Mouse (Mus musculus) neural tube, embryonic 10.5 days (tissue): ENCODE measurements at regions not wholly inside any gene's neighbourhood (a gene's known extent, or its start where the extent isn't known, plus 50 kb on each side); places are given as distances from the start of the nearest gene placed in this dataset.

Experiments used
- DNase-seq: peaks from one replicate; pipeline ENCODE4 v3.0.0-alpha.2; 2017; ENCODE audit warnings: low spot score; ENCODE audit errors: extremely low spot score

DNA sequence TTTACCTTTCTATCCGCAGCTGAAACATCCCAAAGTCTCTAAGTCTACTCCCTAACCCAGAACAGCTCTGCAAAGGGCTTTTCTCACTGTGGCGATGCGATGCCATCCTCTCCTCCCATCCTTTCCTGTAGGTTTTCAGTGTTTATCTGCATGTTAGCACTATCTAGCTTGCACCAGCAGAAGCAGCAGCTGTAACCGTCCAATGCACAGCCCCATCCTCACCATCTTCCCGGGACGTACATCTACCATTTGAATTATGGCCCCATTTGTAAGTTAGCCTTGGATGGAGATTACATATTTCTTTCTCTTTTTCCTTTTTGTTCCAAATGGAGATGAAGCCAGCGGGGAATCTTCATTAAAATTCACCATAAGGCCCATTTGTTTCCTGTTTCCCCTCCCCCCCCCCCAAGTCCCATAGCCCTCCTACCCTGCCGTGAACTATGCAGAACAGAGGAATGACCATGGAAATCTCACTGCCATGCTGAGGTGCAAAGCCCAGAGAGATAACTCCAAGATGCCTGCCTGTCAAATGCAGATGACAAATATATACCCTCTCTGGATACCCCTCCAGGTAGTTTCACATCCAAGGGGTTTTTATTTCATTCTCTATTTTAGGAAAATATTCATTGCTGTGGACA, 525.5 kb upstream of the Id4 start:
- DNase-seq: no peak

DNA sequence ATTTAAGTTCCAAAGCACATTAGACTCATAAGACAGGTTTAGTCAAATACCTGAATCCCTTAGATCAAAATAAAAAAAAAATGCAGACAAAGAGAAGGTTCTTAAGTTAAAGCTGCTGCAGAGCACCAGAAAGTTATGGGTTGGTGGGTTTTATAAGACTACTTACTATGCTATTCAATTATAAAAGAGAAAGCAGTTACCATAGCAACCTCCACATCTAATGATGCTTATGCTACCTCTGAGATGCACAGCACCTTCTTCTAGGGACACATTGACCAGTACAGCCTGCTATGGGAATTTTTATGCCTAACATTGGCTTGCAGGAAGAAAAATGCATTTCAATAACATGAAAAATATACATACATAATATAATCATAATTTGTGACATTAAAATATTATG, 512.1 kb upstream of the Id4 start:
- no peak for DNase-seq

DNA sequence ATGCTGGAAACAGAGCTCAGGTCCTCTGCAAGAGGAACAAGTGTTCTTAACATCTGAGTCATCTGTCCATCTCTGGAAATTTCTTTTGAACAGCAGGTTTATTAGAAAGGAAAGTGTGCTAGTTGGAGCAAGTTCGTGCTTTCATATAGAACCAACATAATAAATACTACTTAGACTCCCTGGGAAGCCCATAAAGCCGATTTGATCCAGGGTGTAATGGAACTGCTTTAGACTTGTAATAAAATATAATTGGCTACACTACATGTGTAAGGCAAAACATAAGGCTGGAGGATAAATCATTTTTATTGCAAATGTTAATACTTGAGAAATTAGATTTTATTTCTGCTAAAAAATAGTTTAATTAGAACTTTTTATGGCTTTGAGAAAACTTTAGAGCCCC, 510.0 kb upstream of the Id4 start:
- DNase-seq: no peak

DNA sequence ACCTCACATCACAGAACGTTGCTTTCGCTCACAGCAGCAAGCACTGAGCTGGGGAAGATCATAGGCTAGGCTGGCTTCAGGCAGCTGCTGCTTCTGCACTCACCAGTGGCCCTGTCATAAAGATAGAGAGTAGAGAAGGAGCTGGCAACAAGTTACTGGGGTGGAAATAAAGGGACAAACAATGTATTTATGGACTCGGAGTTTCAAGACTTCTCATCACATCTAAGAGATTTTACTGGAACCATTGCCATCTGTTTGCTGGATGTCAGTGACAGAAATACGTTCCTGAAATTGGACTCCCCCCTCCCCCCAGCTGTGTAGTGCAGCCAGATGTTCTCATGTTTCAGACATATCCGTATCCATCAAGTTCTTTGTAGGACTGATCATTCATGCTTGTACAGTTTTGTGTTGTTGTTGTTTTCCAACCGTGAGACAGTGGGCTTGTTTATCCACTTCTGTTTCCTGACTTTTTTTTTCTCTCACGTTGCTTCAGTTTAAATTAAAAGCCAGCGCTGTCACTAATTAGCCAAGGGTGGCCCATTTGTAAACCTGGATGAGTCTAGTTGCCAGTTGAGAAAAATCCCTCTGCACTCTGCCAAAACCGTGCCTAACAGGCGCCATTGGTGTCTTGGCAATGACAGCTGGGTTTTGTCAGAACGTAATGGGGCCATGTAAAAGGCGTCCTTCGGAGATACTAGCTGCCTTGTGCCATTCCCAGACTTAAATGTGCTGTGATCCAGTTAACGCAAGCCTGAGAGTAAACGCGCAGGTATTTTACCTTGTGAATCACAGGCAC, 496.0 kb upstream of the Id4 start:
- DNase-seq: peak; percentile 19

DNA sequence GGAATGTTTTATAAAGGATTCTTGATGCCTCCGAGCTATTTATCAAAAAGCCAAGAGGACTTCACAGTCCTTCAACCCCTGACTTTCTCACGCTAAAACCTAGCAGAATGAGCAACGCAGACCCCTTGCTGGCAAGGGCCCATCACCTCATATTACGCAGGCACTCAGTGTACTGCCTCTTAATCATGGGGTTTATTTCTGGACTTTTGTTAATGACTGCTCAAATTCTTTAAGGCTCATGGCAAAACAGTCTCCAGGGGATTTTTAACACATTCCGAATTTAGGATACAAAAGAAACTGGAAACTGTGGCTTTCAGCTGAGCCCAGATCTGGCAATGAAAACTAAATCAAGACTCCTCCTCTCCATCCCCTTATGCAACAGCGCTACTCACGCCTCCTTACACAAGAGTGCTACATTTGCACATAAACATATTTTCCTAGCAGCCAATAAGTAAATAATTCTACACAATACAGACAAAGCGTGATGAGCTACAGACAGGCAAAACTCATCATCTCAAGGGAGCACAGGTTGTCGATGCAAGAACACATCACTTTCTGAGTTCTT, 492.0 kb upstream of the Id4 start:
- DNase-seq: no peak

DNA sequence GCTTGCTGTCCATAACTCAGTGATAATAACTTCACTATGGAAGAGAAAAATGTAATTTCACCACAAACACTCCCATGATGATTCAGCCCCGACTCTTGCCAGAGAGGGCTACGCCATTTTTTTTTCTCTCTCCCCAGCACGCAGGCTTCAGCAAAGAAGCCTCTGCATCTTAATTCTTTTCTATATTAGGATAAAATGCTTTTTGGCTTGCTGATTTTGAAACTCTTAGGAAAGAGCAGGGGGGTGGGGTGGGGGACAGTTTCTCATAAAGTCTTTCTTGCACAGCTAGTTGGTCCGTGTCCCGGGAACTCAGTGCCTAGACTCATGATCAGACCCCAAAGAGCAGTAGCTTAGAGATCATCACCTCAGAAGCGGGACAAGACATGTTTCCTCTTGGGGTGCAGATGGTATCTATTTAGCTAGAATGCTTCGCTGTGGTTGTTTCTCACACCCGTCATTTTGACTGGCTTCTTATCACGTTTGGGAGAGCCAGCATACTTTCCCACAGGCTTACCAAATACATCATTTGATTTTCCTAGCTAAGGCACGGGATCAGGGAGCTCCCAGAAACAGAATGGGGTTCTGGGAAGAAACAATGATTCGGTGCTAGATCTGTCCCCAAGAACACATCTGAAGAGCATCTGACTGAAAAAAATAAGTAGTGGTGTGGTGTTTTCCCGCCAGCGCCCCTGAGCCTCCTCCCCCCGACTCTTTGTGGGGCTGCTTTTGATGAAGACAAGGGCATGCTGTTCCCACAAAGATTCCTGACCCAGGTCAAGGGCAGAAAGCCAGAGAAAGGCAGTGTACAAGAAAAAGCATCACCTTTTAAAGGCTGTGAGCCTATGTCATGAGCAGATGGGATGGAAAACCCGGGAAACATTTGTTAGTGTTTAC, 483.6 kb upstream of the Id4 start:
- DNase-seq: peak; percentile 16

DNA sequence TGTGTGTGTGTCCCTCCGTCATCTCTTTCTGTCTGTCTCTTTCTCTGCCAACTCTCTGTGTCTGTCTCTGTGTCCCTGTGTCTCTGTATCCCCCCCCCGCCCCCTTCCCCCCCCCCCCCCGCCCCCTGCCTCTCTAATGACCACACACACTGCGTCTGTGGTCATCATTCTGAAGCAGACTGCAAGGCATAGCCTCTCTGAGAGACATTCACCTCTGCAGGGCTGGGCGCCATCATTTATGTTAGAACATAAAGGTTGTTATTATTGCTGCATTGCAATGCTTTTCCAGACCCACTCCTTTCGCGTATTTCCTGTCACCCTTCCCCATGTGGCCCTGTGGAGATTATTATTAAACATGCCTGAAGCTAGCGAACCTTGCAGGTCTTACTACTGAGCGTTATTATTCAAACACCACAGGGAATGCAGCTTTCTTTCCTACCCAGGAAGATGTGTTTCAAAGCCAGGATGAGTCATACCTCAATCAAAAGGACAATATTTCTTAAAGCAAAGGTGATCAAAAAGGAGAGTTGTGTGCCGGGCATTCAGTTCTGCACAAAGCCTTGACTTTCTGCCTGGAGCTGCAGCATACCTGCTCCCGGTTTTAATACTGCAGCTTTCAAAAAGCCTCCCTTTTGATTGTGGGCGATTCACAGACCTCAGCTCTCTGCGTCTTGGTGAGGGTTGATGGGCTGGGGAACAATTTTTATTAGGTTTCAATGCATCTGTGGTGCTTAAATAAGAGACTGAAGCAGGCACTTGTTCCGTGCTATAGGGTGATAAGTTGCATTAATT, 482.6 kb upstream of the Id4 start:
- DNase-seq: no peak

DNA sequence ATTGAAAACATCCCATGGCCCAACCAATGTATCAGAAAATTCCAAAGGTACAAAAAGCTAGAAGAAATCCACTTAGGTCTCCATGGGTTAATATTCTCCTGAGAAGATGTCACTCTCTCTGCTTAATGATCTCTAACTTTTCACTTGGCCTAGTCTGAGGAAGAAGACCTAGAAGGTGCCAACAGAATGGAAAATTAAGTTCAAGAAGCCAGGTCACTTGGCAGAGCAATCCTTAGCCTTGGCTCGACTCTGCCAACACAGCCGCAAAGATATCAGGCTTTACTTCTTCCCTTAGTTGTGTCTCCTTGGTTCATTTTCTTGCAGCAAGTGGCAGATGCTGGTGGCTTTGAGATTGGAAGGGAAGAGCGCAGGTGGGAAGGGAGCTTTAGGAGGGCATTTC, 476.6 kb upstream of the Id4 start:
- DNase-seq: no peak

DNA sequence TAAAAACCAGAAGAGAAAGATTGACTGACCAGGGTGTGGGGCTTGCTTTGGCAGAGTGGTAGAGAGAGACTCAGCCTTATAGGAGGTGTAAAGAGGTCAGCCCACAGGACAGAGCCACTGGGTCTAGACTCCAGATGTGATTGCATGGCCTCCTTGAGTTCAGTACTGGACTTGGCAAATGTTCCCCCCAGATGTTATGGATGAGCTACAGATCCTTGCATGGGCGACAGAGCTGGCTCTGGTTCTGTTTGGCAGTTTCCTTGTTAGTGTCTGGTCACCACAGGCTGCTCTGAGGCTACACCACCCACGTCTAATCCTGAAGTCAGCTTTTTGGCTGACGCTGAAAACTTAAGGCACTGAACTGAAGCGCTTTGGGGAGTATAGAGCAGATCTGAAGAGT, 463.2 kb upstream of the Id4 start:
- DNase-seq: no peak

DNA sequence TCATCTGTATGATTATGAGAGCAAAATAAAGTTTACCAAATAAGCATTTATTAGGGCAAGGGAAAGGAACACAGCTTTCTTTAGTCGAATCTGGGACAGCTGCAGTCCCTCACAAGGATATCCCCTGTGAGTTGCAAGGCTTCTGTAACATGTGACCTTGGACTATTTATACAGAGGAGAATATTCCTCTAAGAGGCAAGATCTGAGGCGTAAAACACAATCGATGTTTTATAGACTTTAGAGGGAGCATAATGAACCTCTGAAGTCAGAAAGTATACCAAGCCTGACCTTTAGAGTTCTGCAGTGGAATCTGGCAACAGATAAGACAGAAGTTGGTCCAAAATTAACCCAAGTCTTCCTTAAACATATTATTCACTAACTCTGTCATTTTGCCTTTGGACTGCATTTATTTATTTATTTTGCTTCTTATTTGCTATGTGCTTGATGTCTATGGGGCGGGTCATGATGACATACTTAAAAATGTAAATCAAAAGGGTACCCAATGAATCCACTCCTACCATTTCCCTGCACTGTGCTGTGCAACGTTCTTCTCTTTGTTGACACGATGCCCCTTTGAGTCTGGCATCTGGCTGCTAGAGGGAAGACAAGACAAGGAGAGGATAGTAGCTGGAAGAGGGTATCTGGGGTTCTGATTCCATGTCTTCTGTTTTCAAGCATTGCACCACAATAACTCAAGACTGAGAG, 449.2 kb upstream of the Id4 start:
- no peak for DNase-seq

DNA sequence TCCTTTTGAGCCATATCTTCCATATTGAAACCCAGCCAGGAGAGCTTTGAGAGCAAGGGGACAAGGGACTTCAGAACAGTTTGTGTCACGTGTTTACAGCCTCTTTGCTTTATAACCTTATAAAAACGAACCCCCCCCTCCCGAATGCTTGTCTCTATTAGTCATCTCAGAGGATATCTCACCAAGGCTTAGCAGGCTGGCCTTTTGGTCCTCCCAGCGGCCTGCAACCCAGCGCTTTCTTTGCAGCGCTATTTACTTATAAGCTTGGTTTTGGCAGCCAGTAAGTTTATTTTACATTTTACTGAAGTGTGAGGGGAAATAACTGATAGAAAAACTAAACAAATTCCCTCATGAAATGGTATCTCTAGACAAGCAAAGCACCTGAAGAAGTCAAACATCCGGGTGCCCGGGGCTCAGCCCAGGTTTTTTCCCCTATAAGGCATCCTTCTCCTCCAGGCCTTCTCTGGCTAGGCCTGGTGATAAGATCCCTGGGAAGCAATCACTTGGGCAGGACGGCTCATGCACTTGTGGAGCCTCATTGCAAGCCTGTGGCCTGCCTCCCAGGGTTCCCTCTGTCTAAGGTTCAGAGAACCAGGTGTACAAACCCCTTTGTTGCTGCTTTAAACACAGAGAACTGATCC, 442.0 kb upstream of the Id4 start:
- DNase-seq: no peak

DNA sequence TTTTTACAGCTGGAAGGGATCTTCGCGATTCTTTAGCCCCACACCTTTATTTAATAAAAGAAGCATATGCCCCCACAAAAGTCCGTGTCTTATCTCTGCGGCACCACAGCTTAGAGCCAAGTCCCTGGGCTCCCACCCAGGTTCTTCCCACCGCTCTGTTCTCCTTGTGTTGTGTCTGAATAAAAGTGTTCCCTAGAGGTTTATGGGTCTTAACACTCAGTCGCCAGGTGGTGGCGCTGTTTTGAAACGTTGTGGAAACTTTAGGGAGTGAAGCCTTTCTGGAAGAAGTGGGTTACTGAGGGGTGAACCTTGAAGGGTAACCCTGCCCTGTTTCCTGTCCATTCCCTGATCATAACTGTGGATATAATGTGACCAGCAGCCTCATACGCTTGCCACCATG, 424.5 kb upstream of the Id4 start:
- DNase-seq: peak; percentile 47

DNA sequence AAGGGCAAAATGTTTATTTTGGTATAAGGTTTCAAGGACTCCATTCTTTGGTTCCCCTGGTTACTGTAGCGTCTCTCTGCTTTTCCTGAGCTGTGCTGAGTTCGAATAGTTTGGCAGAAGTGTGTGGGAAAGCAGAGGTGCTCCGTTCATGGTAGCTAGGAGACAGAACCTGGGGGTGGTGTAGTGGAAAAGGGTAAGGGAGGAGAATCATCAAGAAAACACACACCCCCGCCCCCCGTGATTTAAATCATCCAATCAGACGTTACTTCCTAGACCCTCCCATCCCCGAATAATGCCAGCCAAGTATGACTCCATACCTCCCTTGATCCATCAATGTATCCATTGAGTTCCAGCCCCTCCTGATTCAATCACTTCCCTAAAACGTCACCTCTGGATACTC, 418.6 kb upstream of the Id4 start:
- DNase-seq: no peak

DNA sequence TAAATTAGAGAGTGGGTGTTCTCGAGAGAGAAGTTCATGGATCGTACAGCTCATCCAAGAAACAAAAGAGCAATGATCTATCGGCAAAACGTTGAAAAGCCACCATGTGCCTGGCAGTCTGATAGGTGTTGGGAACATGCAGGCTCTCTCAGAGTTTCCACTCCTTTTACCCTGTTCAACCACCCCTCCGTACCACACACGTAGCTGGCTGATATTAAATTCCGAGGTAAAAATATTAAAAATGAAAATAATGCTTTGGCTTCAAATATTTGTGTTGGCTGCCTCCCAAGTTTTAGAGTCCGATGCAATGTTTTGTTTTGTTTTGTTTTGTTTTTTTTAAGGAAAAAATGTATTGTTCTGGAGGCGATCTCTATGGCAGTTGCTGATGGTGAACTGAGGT, 418.0 kb upstream of the Id4 start:
- DNase-seq: no peak

DNA sequence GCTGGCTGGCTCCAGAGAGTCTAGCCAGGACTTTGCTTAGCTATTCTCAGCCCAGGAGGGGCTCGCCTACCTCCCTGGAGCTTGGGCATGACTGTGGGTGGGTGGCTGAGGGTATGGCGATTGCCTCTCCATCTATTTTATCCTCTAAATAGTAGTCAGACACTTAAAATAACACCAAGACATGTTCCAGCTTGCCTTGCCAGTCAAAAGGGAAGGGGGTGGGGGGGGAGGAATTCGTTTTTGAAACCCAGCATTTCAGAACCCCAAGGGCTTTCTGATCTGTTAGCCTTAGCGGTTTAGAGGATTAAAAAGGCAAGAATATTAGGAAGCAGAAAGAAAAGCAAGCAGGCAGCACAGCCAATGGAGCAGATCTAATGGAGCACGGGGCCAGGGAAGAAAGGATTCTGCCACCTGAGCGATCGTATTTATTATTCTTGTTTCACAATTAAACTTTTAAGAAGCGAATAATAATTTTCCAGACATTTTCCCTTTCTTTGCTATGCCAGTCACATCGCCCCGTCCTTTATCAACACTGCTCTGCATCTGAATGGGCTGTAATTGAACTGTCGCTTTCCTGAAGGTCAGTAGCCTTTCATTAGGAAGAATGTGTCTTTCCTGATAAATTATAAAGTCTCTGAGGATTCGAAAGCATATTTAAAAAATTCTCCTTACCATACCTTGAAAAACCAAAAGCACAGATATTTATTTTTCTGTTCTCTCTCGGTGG, 417.3 kb upstream of the Id4 start:
- no peak for DNase-seq

DNA sequence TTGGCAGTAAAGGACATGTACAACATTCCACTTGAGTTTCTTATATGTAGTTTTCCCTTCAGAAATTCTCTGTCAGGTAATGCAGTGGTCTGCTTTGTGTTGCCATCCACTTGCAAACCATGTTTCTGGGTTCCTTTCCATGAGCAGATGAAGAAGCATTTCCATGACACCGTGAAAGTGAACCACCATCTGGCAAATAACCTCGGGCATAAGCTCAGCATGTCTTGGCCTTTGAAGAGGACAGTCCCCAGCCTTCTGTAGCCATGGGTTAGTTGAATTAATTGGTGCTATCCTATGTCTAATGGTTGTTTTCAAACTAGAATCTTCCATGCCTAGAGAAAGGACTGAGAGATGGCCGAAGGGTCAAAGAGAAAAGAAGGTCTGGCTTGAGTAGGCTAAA, 414.3 kb upstream of the Id4 start:
- no peak for DNase-seq

DNA sequence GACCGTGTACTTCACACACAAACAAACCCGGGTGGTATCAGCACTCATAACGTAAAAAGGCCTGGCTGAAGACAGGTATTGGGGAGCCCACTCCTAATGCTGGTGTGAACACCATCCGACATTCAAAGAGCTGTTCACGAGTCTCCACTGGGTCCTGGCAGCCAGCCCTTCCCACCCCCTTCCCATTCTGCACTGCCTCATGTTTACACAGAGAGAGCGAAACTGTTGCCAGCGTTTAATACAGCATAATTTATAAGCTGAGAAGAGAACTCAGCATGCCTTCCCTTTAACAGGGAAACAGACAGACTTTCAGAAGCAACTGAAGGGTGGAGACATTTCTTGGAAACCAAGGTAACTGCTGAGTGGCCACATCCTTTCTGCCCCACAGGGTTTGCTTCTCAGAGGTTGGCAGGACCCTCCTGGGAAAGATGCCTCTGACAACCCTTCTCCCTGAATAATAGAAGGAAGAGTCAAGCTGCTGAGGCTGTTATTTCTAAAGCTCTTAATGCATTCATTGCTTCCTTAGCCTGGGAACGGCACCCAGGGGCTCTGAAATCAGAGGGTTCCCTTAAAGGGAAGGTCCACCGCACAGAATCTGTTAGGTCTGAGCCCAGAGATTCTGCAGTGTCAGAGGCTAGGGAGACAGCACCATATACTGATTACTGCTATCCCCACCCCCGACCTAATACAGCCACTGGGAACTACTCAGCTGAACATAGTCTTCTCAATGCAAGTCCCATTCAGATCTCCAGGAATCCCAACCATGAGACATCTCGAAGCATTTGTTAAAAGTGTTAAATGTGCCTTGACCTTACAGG, 412.4 kb upstream of the Id4 start:
- DNase-seq: no peak

DNA sequence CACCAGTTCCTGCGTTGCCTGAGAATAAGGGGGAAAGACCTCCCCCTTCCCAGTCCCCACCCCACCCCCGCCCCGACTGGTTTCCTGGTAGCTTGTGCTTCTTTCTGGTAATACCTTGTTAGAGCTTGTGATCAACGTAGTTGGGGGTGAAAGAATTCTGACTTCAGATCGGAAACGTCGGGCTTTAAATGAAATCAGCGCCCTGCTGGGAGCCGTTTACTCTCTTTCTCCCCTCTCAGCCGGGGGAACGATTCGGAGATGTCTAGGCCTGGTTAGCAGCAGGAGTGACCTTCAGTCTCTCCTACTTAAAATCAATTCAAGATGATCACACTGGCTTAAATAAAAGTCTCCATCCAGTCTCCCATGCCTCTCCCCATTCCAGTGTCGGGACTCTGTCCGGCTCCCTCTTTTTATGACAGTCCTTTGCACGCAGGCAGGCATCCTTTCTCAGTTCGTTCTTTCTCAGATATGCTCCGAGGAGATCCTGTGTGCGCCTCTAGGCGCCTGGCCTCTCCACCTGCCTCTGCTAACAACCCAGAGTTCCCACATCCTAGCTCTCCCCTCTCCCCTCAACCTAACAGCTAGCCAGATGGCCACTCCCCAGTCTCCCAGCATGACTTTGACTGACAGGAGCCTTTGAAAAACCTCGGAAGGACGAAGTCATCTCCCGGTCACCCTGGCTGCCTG, 405.5 kb upstream of the Id4 start:
- peak; percentile 52 for DNase-seq
